Mouse (Mus musculus) c-Kit-positive CD71-negative TER-119-negative erythroid progenitor cells, embryonic 14.5 days (primary cell): ENCODE data around the gene Arap2.
"Not testable (repeated sequence)": the region's sequence is repeated elsewhere in the genome, so short reads cannot be mapped to it uniquely, and the experiment has no call there.

ENCODE experiments used
- DNase-seq: peaks from one replicate; pipeline ENCODE4 v3.0.0-alpha.2; 2013; ENCODE audit warnings: low read depth

Arap2 gene

DNA sequence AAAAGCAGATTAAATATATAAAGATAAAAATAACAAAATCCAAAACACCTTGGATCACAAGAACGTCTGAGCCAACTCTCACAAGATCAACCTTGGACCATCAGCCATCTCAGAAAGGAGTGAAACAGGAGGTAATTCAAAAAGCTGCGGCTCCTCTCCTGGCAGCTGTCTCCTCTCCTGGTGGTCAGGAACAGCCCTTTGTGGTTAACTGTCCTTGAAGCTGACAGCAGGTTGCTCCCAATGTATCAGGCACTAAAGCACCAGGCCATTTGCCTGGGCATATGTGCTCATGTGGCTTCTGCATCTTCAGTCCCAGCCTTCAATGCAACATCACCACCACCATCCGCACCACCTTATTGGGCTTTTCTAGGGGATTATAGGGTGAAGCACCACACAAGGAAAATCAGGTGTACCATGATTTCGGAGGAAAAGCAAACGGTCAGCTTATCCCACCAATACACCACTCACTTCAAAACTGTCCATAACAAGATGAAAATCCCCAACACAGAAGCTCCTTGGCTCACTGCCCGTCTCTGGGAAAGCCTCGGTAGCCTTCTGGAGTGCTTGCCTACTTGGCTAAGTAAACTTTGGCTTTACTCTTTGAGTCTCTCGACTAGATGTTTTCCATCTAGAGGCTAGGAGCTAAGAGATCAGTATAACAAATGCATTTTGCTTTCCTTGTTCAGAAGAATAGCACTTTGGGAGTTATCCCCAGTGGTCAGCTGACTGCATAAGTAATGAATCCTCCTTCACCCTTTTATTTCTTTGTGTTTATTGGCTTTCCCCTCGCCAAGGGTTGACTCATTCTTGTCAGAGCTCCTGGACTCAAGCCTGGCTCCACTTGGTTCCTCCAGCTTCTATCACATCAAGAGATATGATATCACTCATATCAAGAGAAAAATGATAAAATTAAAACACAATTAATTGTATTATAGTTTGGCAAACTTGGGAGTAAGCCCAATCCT lies 26.2 kb downstream of the Arap2 start:
- DNase-seq = no peak

DNA sequence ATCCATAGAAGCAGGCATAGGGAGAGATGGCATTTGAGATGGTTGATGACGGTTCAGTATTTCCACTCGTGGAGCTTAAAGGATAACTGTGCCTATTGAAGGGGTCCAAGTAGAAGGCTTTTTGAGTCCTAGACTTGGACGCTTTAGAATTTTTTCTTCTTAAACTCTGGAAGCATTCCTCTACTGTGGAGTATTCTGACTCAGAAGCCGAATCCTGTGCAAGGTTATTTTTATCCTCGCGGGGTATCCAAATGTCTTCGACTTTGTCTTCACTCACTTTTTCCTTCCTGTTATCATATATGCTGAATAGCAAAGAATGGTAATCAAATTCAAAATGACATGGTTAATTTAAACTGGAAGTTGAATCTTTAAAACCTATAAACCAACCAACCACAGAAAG lies 35.4 kb downstream of the Arap2 start:
- DNase-seq = not testable (repeated sequence)

DNA sequence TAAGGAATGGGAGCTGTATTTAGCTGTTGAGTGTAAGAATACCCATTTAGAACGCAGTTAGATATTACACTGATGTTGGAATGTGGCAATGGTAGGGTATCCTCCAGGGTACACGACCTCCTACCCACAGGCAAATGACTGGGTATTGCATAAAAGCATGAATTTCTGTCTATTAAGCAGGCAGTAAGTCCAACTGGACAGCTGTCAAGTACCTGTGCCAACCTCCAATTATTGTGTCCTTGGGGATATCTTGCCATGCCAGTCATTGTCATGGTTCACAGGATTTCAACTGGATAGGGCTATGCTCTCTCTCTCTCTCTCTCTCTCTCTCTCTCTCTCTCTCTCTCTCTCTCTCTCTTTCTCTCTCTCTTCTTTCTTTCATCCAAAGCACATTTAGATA lies 40.4 kb downstream of the Arap2 start:
- no peak for DNase-seq

DNA sequence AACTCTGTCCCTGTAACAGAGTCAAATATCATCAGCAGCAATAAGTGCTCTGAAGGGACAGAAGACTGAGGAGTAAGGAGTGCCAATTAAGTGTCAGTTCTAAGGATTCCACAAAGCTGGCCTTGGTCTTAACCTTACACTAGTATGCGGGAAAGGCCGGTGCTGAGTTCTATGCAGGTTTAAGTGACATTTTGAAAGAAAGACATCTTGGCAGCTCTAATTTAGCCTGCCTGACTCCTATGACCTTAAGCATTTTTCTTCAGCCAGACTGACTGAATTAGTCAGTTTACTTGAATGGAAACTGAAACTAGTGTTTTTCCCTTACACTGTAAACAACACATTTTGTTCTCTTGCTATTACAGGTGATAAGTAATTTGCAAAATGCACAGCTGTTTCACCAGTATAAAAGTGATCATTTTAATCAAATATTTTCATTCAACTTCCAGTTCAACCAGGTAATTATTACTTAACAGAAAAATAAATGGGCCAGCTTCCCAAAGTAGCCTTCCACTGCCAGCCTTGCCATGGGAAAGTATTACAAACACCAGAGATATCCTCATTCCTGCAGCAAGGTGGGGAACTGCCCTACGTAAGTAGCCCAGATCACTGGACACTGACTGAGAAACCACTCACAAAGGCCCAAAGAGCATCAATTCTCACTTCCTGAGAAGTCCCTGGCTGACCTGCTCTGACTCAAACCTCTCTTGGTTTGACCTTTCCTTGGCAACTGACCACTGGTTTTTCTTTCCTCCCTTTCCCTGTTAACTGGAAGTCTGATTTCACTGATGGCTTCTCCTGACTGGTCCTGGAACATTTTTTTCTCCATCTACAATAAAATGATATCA lies 42.5 kb downstream of the Arap2 start:
- no peak for DNase-seq

DNA sequence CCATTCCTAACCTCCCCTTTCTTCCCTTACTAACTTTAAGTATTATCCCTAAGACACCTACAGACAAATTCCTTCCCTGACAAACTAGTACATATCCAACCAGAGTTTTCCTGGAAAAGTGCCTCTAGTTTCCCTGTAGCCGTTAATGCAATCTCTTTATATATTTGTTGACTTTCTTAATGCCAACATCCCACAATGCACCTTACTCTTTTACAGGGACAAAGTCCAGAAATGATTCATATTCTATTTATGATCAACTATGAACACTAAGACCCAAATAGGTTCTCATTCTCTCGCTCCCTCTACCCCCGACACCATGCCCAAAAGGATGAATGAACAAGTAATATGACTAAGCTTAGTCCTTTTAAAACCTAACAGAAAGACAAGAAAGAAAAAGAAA lies 49.5 kb downstream of the Arap2 start:
- DNase-seq = no peak

DNA sequence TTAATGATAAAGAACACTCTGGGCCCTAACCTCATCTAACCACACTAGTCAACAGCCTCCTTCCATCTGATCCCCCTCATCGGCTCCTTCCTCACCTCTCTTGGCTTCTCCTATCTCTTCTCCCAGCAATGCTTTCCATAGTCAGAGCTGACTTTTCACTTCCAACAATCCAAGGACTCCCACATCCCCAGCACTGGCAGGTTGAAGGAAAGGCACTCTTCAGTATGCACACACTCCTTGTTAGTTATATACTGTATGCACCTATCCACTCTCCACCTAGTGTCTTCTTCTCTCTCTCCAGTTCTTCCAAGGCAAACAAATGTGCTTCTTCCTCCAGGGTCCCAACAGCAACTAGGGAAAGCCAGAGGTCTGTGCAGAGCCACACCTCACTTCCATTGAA lies 50.0 kb downstream of the Arap2 start:
- no peak for DNase-seq

DNA sequence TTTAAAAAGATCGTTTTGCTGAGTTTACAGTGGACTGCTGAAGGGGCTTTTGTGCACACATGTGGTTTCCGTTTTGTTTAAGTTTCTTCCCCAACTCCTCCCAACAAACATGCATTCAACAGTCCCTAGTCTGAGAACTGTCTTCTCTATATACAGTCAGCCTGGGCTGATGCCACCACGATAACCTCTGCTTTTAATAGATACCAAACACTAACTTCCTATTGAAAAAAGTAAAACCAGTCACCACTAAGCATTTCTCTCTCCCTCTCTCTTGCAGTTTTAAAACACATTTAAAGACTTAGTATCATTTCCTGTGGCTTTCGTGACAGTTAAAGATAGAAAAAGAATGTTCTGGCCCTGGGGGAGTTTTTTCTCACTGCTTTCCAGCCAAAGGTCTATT lies 50.5 kb downstream of the Arap2 start:
- no peak for DNase-seq

DNA sequence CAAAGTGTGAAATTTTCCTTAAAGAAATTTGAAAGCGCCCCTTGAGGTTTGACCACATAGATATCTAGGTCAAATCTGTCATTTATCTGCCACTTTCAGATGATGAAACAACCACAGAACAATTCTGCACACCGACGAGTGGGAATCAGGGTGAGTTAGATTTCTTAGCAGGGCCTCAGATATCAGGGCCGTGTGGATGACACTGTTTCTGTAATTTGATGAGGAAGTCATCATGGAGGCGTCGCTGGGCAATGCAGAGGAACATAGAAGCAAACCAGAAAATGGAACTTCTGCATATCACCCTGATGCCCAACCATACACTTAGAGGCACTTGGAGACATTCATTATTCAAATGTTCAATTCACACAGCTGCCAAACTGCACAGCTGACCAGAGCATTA lies 55.0 kb downstream of the Arap2 start:
- no peak for DNase-seq

DNA sequence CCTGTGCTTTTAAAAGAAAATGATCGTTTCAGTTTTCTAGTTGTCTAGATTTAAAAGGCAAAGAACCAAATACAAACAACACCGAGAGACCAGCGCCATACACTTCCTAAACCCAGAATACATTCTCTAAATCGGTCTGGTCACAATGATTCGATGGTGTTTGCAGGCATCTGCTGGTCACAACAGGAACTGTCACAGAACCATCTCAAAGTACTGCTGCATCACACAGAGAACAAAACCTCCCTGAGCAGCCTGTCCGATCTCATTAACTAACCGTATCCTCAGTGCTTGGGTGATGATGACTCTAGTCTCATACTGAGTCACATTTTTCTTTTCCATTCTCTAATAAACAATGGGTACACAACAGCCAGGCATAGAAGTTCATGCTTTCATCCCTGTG lies 59.1 kb downstream of the Arap2 start:
- no peak for DNase-seq

DNA sequence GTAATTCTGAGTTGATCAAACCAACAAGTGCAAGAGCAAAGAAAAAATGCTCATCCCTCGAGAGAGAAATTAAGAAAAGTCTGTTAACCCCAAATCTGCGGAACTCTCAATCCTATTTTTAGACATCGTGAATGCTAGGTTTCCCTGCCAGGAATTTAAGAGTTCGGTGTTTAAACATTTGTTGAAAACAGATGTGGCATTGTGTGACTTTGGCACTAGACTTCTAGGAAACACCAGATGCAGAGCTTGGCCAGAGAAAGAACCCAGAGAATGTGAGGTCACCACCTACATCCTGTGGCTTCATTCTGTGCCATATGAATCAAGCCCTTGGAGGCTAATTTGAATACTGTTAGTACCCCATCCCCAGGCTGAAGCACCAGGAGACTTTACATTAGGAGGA lies 76.0 kb downstream of the Arap2 start:
- no peak for DNase-seq

DNA sequence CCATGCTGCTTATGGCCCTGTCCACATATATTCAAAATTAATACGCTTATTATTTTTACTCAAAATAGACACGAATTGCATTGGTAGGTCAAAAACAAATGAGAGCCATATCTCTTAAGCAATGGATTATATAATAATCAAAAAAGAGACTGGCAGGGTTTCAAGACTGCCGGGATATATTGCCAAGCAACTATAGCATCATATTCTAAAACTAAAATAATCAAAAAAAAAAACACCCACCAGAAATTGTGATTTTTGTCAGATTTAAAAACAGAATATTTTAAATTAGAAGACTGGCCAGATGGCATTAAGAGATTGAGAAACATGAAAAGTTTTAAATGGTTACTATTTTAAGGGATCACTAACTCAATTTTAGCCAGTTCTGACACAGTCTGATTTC lies 82.2 kb downstream of the Arap2 start:
- no peak for DNase-seq

DNA sequence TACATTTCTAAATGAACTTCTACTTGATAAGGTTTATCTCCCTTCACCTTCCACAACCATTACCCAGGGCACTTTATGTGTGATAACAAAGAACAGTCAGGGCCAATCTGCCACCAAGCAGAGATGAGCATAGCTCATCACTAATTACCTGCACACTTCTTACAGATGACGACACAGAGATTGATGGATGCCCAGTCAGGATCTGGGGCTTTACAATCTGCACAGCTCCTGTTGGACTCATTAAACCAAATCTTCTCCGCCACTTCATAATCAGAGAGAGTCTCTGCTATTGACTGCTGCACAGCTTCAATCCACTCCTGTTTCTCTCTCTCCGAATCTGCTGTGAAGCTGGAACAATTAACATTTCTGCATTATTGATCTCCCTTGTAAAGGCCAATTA lies 82.8 kb downstream of the Arap2 start:
- no peak for DNase-seq

DNA sequence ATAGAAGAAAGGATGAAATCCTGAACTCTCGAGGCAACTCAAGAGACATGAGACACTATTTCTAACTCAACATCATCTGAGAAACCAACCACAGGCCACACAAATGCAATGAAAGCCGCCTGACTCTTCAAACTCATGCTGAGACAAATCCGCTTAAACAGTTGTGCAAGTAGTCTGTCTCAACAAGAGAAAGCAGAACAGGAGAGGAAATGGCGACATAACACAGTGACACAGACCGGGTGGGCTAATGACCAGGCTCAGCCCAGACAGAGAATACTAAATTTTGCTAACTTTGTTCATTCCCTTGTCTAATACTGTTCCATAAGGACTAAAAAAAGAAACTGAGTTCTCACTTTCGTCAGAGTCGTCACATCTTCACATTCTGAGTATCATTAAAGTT lies 88.6 kb downstream of the Arap2 start:
- DNase-seq = peak; percentile 6

DNA sequence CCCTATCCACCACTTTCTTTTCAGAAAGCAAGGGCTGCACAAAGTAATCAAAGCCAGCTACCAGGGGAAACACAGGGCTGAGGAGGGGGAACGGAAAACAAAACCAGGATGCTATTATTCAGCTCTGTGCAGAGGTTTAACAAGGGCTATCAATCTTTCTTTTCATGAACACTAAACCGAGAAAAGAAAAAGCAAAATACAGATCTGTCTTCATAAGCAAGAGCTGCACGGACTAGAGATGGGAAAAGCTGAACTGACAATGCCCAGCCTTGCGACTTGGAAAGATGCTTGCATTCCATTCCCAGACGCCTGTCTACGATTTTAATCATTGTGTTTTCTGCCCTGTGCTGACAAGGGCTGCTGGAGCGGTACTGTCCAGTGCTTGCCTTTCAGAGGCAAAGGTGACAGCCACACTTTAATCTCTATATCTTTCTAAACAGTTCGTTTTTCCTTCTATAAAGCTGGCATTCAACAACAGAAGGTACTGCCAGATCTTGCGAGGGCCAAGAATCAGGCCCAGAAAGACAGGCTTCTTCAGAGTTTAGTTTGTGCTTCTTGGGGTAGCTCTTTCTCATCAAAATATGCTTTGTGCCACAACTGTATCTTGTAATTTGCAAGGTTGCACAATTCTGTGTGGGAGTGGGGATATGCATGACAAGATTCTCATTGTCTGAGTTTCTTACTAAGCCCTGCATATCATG lies 93.1 kb downstream of the Arap2 start:
- no peak for DNase-seq

DNA sequence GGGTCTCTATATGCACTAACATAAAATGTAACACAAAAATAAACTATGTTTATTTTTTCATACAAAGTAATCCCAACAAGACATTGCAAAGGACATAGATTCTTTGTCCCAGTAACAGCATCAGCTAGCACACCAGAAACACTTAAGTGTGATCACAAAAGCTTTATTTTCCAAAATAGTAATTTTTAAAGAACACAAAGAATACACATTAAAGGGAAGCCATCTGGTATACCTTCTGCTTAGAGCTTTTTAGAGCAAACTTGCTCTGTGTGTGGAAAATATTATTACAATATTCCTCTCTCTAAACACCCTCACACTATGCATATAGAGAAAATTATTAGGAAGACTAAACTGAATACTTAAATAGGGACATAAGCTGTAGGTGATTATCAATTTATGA lies 100.6 kb downstream of the Arap2 start:
- no peak for DNase-seq

DNA sequence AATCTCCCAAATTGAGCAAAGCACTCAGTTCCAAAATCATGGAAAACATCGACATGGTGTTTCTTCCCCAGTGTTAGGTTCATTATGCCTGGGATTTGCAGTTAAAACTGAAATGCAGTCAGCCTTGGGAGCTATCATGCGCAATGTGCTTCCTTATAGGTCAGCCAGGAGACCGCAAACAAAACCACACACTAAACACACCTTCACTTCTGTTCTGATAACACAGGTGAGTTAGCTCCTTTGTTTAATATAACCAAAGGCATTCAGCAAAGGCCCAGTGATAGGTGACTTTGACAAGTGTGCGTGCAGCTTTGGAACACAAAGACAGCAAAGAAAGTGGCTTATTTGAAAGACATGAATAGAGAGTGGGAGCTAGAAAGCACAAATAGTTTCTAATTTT lies 101.1 kb downstream of the Arap2 start:
- DNase-seq = no peak

DNA sequence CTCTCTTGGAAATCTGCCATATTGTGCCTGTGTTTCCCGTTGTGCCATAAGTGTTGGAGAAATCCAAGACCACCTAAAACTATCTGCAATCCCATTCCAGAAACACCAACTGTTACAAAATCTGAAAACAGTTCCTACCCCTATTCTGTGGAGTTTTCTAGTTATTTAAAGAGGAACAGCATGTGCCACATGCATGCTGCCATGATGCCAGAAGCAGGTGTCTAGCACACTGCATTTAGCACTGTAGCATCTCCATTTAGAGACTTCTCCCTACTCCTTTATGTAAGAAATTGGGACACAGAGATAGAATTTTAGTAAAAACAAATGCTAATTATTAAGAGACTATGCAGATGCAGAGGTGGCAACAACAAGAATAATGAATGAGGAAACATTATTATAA lies 102.8 kb downstream of the Arap2 start:
- DNase-seq = no peak

DNA sequence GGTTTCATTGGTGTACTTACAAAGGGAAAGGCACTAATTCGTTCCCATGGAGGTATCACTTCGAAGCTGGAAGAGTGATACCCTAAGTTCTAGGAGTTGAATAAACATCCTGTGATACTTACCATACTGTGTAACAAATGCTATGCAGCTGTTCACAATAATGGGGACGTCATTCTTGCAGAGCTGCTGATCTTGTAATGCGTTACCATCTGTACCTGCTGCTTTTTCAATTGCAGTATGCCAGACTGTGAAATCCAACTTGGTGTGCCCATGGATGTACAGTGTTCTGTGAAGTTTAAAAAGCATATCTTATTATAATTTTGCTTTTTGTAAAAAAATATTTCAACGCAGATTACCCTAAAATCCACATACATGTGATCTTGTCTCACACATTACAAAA lies 112.0 kb downstream of the Arap2 start:
- no peak for DNase-seq

DNA sequence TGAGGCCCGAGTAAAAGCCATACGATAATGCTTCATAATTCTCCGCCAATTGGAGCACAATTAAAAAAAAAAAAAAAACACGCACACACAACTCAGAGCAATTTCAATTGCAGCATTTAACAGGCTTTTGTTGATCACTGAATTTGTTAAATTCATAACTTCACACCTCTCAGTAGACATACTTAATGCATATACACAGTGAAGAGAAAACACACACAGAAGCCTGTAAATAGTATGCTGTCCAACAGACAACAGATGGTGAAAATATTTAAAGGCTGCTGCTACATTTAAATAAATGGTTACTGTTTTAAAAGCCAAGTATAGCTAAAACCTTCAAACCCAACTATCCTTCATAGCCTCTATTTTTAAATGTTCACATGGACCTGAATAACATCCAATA lies 123.6 kb downstream of the Arap2 start:
- no peak for DNase-seq

DNA sequence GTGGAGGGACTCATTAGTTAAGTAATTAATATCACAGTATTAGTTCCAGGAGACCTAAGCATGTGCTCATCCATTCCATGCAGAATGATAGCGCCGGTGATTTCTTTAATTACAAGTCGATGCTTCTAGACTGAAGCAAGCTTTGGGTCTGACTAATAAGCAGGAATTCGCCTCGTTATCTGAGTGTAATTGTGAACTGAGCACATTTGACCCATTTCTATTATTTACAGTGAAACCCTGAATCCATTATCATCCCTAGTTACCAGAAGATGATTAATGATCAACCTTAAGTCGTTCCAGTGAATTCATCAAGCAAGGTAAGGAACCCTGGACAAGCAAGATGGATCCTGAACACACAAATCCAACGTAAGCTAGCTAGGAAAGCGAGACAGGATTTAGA lies 125.5 kb downstream of the Arap2 start:
- no peak for DNase-seq

DNA sequence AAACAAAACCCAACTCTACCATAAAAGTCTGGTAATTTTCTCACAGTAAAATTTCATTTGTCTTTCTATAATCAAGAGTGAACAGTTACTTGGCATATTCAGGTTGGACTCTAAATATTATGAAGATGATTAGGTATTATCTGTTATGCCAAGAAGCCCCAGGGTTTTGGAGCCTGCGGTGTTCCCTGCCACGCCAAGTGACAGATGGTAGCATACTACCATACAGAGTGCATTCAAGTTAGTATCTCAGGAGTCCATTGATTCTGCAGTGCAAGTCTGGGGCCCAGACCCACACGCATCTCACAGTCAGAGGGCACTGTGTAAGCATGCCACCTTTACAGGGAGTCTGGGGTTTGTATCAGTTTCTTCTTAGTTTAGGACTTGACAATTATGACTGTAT lies 129.6 kb downstream of the Arap2 start:
- DNase-seq = no peak

DNA sequence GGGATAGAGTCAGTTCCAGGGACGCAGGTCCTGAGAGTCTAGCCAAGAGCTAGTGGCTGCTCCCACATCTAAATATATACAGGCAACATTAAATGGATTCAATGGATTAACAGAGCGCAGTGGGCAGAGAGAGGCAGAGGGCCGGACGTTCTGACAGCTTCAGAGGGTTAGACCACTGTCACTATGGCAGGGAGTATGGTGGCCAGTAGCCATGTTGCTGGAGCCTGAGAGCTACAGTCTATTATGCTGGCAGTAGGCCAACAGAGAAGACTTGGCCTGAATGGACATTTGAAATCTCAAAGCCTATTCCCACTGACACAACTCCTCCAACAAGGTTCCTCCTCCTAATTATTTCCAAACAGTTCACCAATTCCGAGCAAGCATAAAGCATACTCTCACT lies 137.1 kb downstream of the Arap2 start:
- DNase-seq = no peak
